Mouse (Mus musculus) gastrocnemius, postnatal 10 days (tissue): ENCODE measurements around the gene Dgkb. TPM values are rescaled to one million over a fixed set of nuclear protein-coding genes. Genes with fewer than 3 reads are reported as not detected.

ENCODE experiments used
- DNase-seq: peaks from one replicate; pipeline ENCODE4 v3.0.0; 2021; ENCODE audit warnings: mixed read lengths
- total RNA-seq, 2 experiments: library from RNA; stranded (reverse); gene quantifications; 2 replicates each; pipeline ENCODE4 v1.2.3; 2021

Dgkb gene
- total RNA-seq, 2 experiments from 2014 or later: 1.9 to 2.6 TPM

- DNase-seq: no peak
Measured at GRCm38 (mm10) chr12:38596416-38597062, 779.0 kb downstream of the Dgkb start.

DNA sequence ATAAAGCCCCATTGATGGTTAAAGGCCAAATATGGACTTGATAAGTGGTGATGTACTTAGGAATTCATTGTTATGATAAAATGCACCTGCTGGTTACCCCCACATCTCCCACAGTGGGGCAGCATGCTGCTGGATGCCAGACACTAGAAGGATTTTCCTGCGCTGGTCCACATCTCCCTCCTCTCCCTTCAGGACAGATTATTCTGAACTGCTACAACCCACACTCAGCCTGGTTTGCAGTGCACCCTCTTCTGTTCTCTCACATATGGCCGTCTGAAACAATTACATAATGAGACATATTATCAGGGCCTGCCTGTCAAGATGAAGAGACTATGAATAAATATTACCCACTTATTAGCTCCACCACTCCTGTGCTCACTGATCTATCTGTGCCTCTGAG is 780.6 kb downstream of the Dgkb start:
- DNase-seq: no peak

GRCm38 (mm10) chr12:38600165-38600845 is 782.8 kb downstream of the Dgkb start:
- DNase-seq: no peak

GRCm38 (mm10) chr12:38608104-38608503 is 790.6 kb downstream of the Dgkb start:
- DNase-seq: no peak

DNA sequence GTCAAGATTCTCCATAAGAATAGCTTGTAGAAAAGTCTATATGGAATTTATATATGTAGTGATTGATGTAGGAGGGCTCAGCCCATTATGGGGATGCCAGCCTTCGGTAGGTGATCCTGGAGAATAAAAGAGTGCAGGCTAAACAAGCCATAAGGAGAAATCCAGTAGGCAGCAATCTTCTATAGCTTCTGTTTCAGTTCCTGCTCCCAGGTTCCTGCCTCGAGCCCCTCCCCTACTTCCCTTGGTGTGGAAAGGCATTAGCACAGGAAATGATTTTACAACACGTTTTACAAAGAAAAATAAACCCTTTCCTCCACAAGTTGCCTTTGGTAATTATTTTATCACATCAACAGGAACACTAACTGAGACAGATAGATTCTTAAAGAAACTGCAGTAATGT is 850.7 kb downstream of the Dgkb start:
- no peak for DNase-seq
